Mouse (Mus musculus) urinary bladder, adult 2 months (tissue): ENCODE data around the gene Qrfp. TPM values are rescaled to one million over a fixed set of nuclear protein-coding genes. Genes with fewer than 3 reads are reported as not detected.

Experiments used
- DNase-seq: peaks from one replicate; pipeline ENCODE4 v3.0.0; 2022; ENCODE audit warnings: low spot score
- polyA plus RNA-seq: library from polyadenylated mRNA; depleted of rRNA; stranded (reverse); fragments of >200 nt; gene quantifications from 2 replicates; pipeline ENCODE4 v1.2.3, GENCODE M21; 2012; rRNA removed

Qrfp gene
- polyA plus RNA-seq, 1 experiment: 0.03 TPM

DNA sequence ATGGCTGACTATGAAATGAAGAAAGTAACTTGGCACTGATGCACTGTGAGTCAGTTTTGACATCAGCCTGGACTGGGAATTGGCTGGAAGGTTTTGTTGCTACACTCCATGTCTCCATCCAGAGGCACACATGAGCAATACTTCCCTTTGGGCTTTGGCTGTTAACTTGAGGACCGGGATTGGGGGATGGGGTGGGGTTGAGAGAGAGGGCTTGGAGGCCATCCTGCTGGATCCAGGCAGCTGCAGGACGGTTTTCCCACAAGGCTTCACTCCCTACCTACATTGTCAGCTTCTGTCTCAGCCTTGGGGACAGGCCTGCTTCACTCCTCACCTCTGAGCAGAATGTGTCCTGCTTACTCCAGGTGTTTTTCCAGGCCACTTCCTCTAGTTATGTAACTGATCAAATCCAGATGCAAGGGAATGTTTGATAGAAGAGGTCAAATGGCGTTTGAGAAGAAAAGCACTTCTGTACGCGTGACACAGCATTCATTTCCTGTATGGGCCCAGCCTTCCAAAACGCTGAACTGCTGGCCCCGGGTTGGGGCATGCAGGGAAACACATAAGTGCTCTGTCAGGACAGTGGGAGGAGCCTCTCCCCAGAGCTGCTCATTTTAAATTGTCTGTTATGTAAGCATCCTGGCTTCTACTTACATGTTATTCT is 39.5 kb downstream of the Qrfp start:
- DNase-seq: no peak

DNA sequence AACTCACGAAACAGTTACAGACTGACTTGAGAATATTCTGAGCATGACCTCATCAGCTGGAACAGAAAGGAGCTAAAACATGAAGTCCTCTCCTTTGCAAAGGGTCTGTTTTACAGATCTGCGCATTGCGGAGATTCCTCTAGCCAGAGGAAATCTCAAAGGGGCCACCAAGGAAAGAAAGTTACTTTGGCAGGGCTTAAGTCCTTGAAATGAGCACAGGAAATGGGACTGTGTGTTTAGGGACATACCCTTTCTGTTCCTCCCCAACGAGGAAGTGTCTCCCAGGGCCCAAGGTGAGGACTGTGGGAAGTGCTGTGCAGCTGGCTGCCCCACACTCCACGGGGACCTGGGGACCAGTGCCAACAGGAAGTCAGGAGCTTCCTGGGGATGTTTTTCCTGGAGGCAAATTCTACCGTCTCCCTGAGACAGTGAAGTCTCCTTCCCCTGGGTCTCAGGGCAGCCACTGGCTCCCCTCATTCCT is 40.7 kb downstream of the Qrfp start:
- no peak for DNase-seq

DNA sequence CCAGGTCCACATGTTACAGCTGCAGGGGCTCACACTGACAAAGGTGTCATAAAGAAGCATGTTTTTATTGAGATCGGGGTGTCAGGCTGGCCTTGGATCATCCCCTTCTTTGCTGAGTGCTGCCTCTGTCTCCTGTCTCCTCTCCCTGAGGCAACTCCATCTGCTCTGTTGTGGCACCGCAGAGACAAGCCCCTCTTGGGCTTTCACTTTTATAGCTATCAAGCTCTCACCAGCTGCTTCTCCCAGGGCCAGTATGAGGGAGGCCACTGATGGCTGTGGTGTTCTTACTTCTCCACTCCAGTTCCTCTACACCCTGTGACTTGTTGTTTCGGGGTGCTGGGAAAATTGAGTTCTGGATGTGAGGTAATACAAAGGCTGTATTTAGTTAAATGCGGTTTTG is 41.3 kb downstream of the Qrfp start:
- DNase-seq: no peak

GRCm38 (mm10) chr2:31767815-31768214 is 42.6 kb downstream of the Qrfp start:
- no peak for DNase-seq

DNA sequence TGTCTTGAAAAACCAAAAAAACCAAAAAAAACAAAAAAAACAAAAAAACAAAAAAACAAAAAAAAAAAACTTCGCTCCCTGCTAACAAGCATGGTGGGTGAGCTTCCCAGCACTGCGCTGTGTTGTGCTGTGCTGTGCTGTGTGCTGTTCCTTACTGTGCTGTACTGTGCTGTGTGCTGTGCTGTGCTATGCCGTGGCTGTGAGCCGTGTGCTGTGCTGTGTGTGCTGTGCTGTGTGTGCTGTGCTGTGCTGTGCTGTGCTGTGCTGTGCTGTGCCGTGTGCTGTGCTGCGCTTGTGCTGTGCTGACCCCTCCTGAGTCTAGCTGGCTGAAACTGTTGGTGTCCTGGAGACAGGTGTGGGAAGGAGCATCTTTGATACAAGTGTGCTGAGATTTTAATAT is 43.3 kb downstream of the Qrfp start:
- no peak for DNase-seq

DNA sequence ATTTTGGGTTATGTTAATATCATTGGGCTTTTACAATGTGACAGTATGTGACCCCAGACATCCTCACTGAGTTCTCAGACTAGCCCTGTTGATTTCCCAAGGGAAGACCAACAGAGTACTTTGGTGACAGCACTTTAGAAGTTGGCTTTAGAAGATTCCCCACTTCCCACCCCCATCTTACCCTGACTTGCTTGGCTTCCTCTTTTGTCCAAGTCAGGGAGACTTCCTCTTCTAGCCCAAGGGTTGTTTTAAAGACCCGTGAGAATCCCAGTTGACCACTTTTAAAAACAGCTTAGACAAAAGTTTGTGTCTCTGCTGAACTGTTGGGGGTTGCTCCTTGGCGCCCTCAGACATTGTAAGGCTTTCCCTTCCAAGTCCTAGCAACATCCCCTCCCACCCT is 47.1 kb downstream of the Qrfp start:
- DNase-seq: no peak

- DNase-seq: no peak
Observed at GRCm38 (mm10) chr2:31762853-31763252, 47.5 kb downstream of the Qrfp start.

DNA sequence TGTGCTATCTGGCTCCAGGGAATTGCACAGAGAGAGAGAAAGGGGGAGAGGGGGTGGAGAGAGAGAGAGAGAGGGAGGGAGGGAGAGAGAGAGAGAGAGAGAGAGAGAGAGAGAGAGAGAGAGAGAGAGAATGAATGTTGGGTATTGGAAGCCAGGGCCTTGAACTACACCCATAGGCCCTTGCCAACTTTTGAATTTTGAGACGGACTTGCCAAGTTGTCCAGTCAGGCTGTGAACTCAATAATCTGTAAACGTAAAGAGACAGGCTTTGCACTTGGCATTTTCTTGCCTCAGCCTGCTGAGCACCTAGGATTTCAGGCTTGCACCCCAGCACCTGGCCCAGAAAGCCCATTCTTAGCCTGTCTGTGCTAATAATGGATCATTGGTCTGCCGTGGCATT is 48.2 kb downstream of the Qrfp start:
- no peak for DNase-seq

DNA sequence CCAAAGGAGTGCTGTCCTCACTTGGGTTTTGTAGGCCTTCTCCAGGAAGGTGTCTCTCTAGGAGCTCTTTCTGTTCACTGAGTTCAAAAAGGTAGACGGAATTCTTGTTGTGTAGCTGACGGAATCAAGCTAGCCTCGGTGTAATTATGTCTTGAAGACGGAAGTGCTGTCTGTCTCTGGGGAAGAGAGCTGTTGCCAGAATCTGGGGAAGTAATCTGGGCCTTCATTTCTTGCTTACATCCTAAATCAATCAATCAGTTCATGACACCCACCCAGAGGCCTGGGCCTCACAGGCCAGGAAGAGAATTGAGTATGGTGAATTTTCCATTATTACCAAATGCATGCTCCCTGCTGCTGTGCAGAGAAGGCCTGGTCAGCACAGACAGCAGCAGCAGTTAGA is 48.8 kb downstream of the Qrfp start:
- no peak for DNase-seq

GRCm38 (mm10) chr2:31761115-31761531 is 49.3 kb downstream of the Qrfp start:
- DNase-seq: no peak

DNA sequence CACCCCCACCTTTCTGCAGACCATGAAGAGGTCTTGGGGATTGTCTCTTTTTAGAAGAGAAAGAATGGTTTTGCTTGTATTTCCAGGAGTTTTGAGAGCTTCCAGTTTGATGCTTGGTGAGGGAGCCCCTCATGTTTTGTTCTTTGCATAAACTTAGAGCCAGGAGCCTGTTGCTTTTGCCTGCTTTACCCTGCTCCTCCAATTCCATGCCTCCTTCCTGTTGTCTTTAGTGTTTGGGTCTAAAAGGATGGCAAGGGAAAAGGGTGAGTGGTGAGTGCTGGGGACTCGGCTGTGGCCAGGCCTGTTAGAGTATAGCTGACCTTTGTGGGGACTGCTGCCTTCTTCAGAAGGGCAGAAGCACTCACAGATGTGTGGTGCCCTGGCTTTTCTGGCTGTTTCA is 49.9 kb downstream of the Qrfp start:
- DNase-seq: no peak

DNA sequence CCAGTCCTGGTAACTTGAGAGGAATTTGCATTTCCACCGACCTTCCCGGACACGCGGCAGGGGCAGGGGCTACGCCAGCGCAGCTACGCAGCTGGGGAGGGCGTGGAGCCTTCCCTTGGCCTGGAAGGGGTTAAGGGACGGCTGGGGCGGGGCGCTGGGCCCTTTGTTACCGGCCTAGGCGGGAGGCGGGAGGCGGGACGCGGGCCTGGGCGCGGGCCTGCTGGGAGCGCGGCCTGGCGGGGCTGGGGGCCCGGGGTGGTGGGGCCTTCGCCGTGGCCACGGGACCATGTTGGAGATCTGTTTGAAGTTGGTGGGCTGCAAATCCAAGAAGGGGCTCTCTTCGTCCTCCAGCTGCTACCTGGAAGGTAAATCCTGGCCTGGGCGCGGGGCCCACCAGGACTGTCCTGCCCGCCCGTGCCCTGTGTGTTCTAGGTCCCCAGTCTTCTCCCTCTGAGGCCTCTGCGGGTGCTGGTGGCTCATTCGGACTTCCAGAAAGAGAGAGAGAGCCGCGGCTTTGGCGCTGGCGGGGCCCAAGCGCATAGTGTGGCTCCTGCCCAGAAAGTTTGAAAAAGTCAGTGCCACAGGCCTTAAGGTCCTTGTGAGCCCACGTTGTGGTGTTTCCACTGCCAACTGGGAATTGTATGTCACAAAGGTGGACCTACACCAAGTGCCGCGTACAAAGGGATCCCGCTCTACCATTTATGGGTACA is 50.5 kb downstream of the Qrfp start:
- DNase-seq: peak; percentile 75

- DNase-seq: no peak
Observed at GRCm38 (mm10) chr2:31758966-31759365, 51.4 kb downstream of the Qrfp start.

DNA sequence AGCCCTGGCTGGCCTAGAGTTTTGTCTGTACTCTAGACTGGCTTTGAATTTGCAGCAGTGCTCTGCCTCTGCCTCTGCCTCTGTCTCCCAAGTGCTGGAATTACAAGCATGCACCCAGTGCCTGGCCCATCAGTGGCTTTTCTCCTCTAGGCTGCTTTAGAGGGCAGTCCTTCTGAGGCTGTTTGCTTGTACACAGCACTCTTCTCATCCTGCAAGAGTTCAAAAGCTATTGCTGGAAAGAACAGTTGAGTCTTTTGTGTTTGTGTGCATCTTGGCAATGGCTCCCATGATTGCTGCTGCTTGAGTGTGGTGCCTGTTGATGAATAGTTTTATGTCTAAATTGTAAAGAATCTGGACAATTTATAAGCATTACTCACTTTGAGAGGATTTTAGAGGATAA is 52.9 kb downstream of the Qrfp start:
- DNase-seq: no peak

Other genes with a start within 250 kb of the Qrfp start
- gene Fubp3, start 237.9 kb downstream of the Qrfp start, polyA plus RNA-seq: 23.9 and 32.4 TPM in 2 replicates
- not detected in 2 replicates for gene Prdm12, start 170.5 kb downstream of the Qrfp start, polyA plus RNA-seq
- 22.0 and 24.5 TPM in 2 replicates for gene Exosc2, start 139.9 kb downstream of the Qrfp start, polyA plus RNA-seq
- 62.8 and 74.9 TPM in 2 replicates for gene Abl1, start 122.2 kb downstream of the Qrfp start, polyA plus RNA-seq
- gene Fibcd1, start 35.4 kb upstream of the Qrfp start, polyA plus RNA-seq: 0.01 and 0.04 TPM in 2 replicates
- gene Lamc3, start 76.7 kb upstream of the Qrfp start, polyA plus RNA-seq: 2.8 and 4.1 TPM in 2 replicates
- 4.1 and 5.4 TPM in 2 replicates for gene Aif1l, start 139.6 kb upstream of the Qrfp start, polyA plus RNA-seq
- gene Nup214, start 163.9 kb upstream of the Qrfp start, polyA plus RNA-seq: 20.4 and 28.2 TPM in 2 replicates